Comparison of ENCODE assay signal across 33 mouse cellular contexts in the genomic region with DNA sequence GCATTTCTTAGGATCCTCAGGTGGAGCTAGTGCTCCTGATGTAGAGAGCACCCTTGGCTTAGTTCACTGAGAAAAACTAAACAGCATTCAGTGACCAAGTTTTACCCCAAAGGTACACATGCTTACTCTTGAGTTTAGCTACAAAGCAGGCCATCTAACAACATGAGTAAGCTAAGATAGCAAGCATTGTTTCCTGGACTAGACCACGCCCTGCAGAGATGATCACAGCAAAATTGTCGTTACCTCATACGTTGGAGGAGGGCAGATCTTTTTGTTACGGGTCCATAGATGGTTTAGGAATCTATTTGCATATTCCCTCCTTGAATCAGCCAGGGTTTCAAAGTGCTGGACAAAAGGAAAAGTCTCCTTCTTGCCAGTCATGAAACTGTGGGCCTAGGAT. TPM values are rescaled to one million over a fixed set of nuclear protein-coding genes. Genes with fewer than 3 reads are reported as not detected.
A peak's percentile ranks its signal among the peaks of the same experiment; 100 is the strongest.
DNase-seq lines count a peak whose midpoint lies in the region; ATAC-seq and TF ChIP-seq lines count a peak whose summit lies in the region.
"Had no signal": no experiment of that assay in that cellular context is flagged by ENCODE, and none has a peak within 500 bp of the region (broad histone marks: within the 10 kb centered on the region; RNA-seq: fewer than 3 reads in every experiment).

No protein-coding gene starts in this region.

- no peak overlapping the region for H3K27ac ChIP-seq in heart, embryonic 10.5 days
- H3K27ac ChIP-seq in MEL (ENCODE audit: control insufficient read depth, low read depth, low read length), result peak overlapping the region; percentile 88
- H3K27ac ChIP-seq in liver, embryonic 11.5 days (ENCODE audit: low read depth, low read length), result peak overlapping the region; percentile 28; the same call in 1 of the 2 replicates
- no peak overlapping the region for H3K27ac ChIP-seq in forebrain, embryonic 15.5 days (replicated peaks)
- H3K27ac ChIP-seq: hindbrain, embryonic 14.5 days; limb, embryonic 15.5 days; midbrain, embryonic 10.5 days had no signal

- TF ChIP-seq POLR2A in MEL (IDR thresholded peaks at IDR 0.05; ENCODE audit: control insufficient read depth in 1 of 2, insufficient read depth in 1 of 2, low read depth in 1 of 2, low read length in 2 of 2, poor library complexity in 1 of 2), result peak in 1 of 2 experiments; percentile 40; a peak in 1 of 4 replicates

- H3K4me2 ChIP-seq in liver, embryonic 11.5 days, result 0 out of 2 replicates have a peak overlapping the region, but pooled peaks have one; percentile 13
- H3K4me2 ChIP-seq in forebrain, embryonic 15.5 days (replicated peaks), result no peak overlapping the region
- H3K4me2 ChIP-seq: hindbrain, embryonic 14.5 days; limb, embryonic 15.5 days had no signal

- H3K9me3 ChIP-seq in heart, embryonic 10.5 days, result no peaks in the 10 kb centered on the region
- H3K9me3 ChIP-seq in MEL (replicated peaks; ENCODE audit: insufficient read depth, low read length), result no peaks in the 10 kb centered on the region
- H3K9me3 ChIP-seq in liver, embryonic 11.5 days (ENCODE audit: control insufficient read depth, low read length), result no peaks in the 10 kb centered on the region
- no peaks in the 10 kb centered on the region for H3K9me3 ChIP-seq in forebrain, embryonic 15.5 days
- H3K9me3 ChIP-seq: limb, embryonic 15.5 days; midbrain, embryonic 10.5 days had no signal

- 79% methylated on average over 4 of the region's 4 CpGs for WGBS in heart, embryonic 10.5 days
- WGBS in liver, embryonic 11.5 days, result 40% methylated on average over 4 of the region's 4 CpGs
- 83% methylated on average over 4 of the region's 4 CpGs for WGBS in forebrain, embryonic 15.5 days

- no peaks in the 10 kb centered on the region for H3K4me1 ChIP-seq in heart, embryonic 10.5 days
- peaks cover 4 to 8% of the 10 kb centered on the region in 2 experiments; a peak in 2 of 4 replicates for H3K4me1 ChIP-seq in MEL (ENCODE audit: control insufficient read depth in 1 of 2, insufficient read depth in 2 of 2, low read length in 2 of 2)
- H3K4me1 ChIP-seq in liver, embryonic 11.5 days (replicated peaks; ENCODE audit: control insufficient read depth, insufficient read depth, low read length), result peaks cover 7% of the 10 kb centered on the region
- no peaks in the 10 kb centered on the region for H3K4me1 ChIP-seq in forebrain, embryonic 15.5 days
- H3K4me1 ChIP-seq: limb, embryonic 15.5 days; midbrain, embryonic 10.5 days had no signal

- no peaks in the 10 kb centered on the region for H3K36me3 ChIP-seq in heart, embryonic 10.5 days
- peaks cover 0 to 14% of the 10 kb centered on the region in 2 experiments; a peak in 2 of 4 replicates for H3K36me3 ChIP-seq in MEL (ENCODE audit: control insufficient read depth in 1 of 2, insufficient read depth in 2 of 2, low read length in 2 of 2)
- H3K36me3 ChIP-seq in liver, embryonic 11.5 days (ENCODE audit: control insufficient read depth, insufficient read depth, low read length), result no peaks in the 10 kb centered on the region
- H3K36me3 ChIP-seq in forebrain, embryonic 15.5 days, result no peaks in the 10 kb centered on the region
- H3K36me3 ChIP-seq: limb, embryonic 15.5 days; midbrain, embryonic 10.5 days had no signal

- peak; percentile 38 to 45; a peak in 3 of 4 replicates for TF ChIP-seq EP300 in MEL (IDR thresholded peaks at IDR 0.05; ENCODE audit: low read depth in 1 of 2, low read length in 2 of 2)

- no peaks in the 10 kb centered on the region for H3K27me3 ChIP-seq in heart, embryonic 10.5 days (ENCODE audit: insufficient read depth, poor library complexity, severe bottlenecking)
- no peaks in the 10 kb centered on the region for H3K27me3 ChIP-seq in MEL (ENCODE audit: control insufficient read depth in 1 of 2, insufficient read depth in 2 of 2, low read length in 2 of 2)
- H3K27me3 ChIP-seq in liver, embryonic 11.5 days (replicated peaks; ENCODE audit: control insufficient read depth, insufficient read depth, low read length), result no peaks in the 10 kb centered on the region
- no peaks in the 10 kb centered on the region for H3K27me3 ChIP-seq in forebrain, embryonic 15.5 days
- H3K27me3 ChIP-seq: limb, embryonic 15.5 days had no signal

- ATAC-seq in liver, embryonic 11.5 days (replicated peaks; ENCODE audit: low FRiP score), result peak; percentile 91
- peak; percentile 83 for ATAC-seq in megakaryocyte progenitor cell, adult 5-6 weeks (replicated peaks; ENCODE audit: poor library complexity)
- no peak for ATAC-seq in forebrain, embryonic 15.5 days (replicated peaks)
- ATAC-seq in monocyte, adult 5-6 weeks (replicated peaks; ENCODE audit: insufficient number of reproducible peaks, low FRiP score, low TSS enrichment, poor library complexity, severe bottlenecking), result no peak
- ATAC-seq: forebrain, postnatal 0 days; inflammation-experienced regulatory T-cells, adult 6 months had no signal

- TF ChIP-seq RAD21 in MEL (IDR thresholded peaks at IDR 0.05; ENCODE audit: low read depth, low read length), result no peak

- H3K4me3 ChIP-seq in heart, embryonic 10.5 days, result no peak overlapping the region
- H3K4me3 ChIP-seq in MEL (ENCODE audit: control insufficient read depth in 1 of 2, insufficient read depth in 1 of 2, low read depth in 2 of 2, low read length in 2 of 2), result peak overlapping the region; percentile 62 to 71
- H3K4me3 ChIP-seq in liver, embryonic 11.5 days (ENCODE audit: low read depth, low read length), result no peak overlapping the region
- no peak overlapping the region for H3K4me3 ChIP-seq in forebrain, embryonic 15.5 days
- H3K4me3 ChIP-seq: limb, embryonic 15.5 days; midbrain, embryonic 10.5 days had no signal

- no peaks in the 10 kb centered on the region for H3K79me2 ChIP-seq in MEL (ENCODE audit: control insufficient read depth, insufficient read depth, low read length, poor library complexity)

- H3K9ac ChIP-seq in MEL (ENCODE audit: control insufficient read depth, low read depth, low read length, poor library complexity, severe bottlenecking), result peak overlapping the region; percentile 46
- no peak overlapping the region for H3K9ac ChIP-seq in liver, embryonic 11.5 days (ENCODE audit: low read depth, low read length)
- no peak overlapping the region for H3K9ac ChIP-seq in forebrain, embryonic 15.5 days (replicated peaks)
- H3K9ac ChIP-seq: forebrain, postnatal 0 days; hindbrain, embryonic 14.5 days; limb, embryonic 15.5 days had no signal

- DNase-seq in heart, embryonic 10.5 days (ENCODE audit: low spot score), result peak; percentile 74
- no peak for DNase-seq in heart, postnatal 4 days
- peak; percentile 89 for DNase-seq in MEL (ENCODE audit: low read depth, low spot score)
- no peak for DNase-seq in liver, embryonic 11.5 days (ENCODE audit: low spot score)
- DNase-seq: adrenal gland, adult 2 months; cerebellum, adult 2 months; cerebellum, postnatal 25 days; embryo, embryonic 11 days; forebrain, postnatal 0 days; gastrocnemius, postnatal 14 days; heart, postnatal 10 days; kidney, adult 18-20 months; kidney, postnatal 4 days; layer of hippocampus, adult 9-11 months; left cerebral cortex, postnatal 4 days; lung, postnatal 4 days; thymus, adult 18-20 months; thymus, postnatal 36 days had no signal

- no peak for TF ChIP-seq CTCF in MEL (IDR thresholded peaks at IDR 0.05 in 2 of 3, conservative IDR thresholded peaks at IDR 0.05 in 1 of 3; ENCODE audit: control insufficient read depth in 1 of 3, insufficient read depth in 1 of 3, low read depth in 2 of 3, low read length in 3 of 3, poor library complexity in 1 of 3, severe bottlenecking in 1 of 3)

TF ChIP-seq in MEL, 35 proteins besides CTCF, POLR2A, EP300 and RAD21 (continues in another document):
- TF ChIP-seq MYB (IDR thresholded peaks at IDR 0.05; ENCODE audit: low read depth, low read length) (no peak), E2F4 (IDR thresholded peaks at IDR 0.05; ENCODE audit: borderline replicate concordance, low read depth, low read length) (no peak), TAL1 (IDR thresholded peaks at IDR 0.05; ENCODE audit: low read length) (no peak), POLR2AphosphoS5 (IDR thresholded peaks at IDR 0.05; ENCODE audit: borderline replicate concordance, low read depth, low read length) (no peak), TCF12 (IDR thresholded peaks at IDR 0.05; ENCODE audit: low read depth, low read length) (no peak)

RNA-seq across cellular contexts. Expression of gene E330017A01Rik, which starts 1.1 kb away (rescaled TPM):
- polyA plus RNA-seq in heart, embryonic 10.5 days (2016; fragmentation: Nextera tagmentation; extraction: Ambion mirVana), result not detected in 2 replicates
- total RNA-seq in heart, postnatal 4 days (2021), result not detected
- 4.3 and 7.5 TPM in 2 replicates for total RNA-seq in MEL (2012; rRNA removed)
- 1 to 10 TPM in 1 of 2 experiments, not detected in 1; 8.2 TPM for polyA plus RNA-seq in MEL (2012; ENCODE audit: insufficient read depth in 1 of 2, insufficient read length in 2 of 2, low read depth in 1 of 2, low replicate concordance in 2 of 2, missing spikeins in 1 of 2)
- polyA plus RNA-seq in liver, embryonic 11.5 days (2014; fragmentation: Nextera tagmentation; extraction: Ambion mirVana), result not detected in 2 replicates
- total RNA-seq in megakaryocyte progenitor cell, adult 5-6 weeks (2015), result 0.22 TPM in 1 of 2 replicates, not detected in the other
- total RNA-seq in megakaryocyte progenitor cell, adult 5-6 weeks (2017), result not detected in 2 replicates
- polyA plus RNA-seq in forebrain, embryonic 15.5 days (2015; fragmentation: Nextera tagmentation; extraction: Ambion mirVana), result not detected in 2 replicates
- total RNA-seq in monocyte, adult 5-6 weeks (2017), result not detected in 3 replicates
- total RNA-seq: adrenal gland, adult 2 months; forebrain, postnatal 0 days; gastrocnemius, postnatal 14 days; heart, adult 8-10 months; heart, postnatal 10 days; left cerebral cortex, adult 18-20 months; left cerebral cortex, postnatal 4 days; neutrophil, adult 5-6 weeks had no signal
- polyA plus RNA-seq: adrenal gland, adult 2 months; cerebellum, adult 2 months; embryonic facial prominence, embryonic 14.5 days; forebrain, postnatal 0 days; hindbrain, embryonic 14.5 days; inflammation-experienced regulatory T-cells, adult 6 months; kidney, embryonic 16.5 days; limb, embryonic 15.5 days; lung, embryonic 16.5 days; midbrain, embryonic 10.5 days; small intestine, adult 2 months; stomach, embryonic 16.5 days had no signal

RNA-seq across cellular contexts. Expression of gene Gm813, which starts 20.7 kb away (rescaled TPM):
- polyA plus RNA-seq in heart, embryonic 10.5 days (2016; fragmentation: Nextera tagmentation; extraction: Ambion mirVana), result not detected in 2 replicates
- total RNA-seq in heart, postnatal 4 days (2021), result not detected
- not detected in 2 replicates for total RNA-seq in MEL (2012; rRNA removed)
- not detected for polyA plus RNA-seq in MEL (2012; ENCODE audit: insufficient read depth in 1 of 2, insufficient read length in 2 of 2, low read depth in 1 of 2, low replicate concordance in 2 of 2, missing spikeins in 1 of 2)
- polyA plus RNA-seq in liver, embryonic 11.5 days (2014; fragmentation: Nextera tagmentation; extraction: Ambion mirVana), result not detected in 2 replicates
- not detected in 2 replicates for total RNA-seq in megakaryocyte progenitor cell, adult 5-6 weeks (2015)
- total RNA-seq in megakaryocyte progenitor cell, adult 5-6 weeks (2017), result not detected in 2 replicates
- not detected in 2 replicates for polyA plus RNA-seq in forebrain, embryonic 15.5 days (2015; fragmentation: Nextera tagmentation; extraction: Ambion mirVana)
- total RNA-seq in monocyte, adult 5-6 weeks (2017), result not detected in 3 replicates
- total RNA-seq: adrenal gland, adult 2 months; forebrain, postnatal 0 days; gastrocnemius, postnatal 14 days; heart, adult 8-10 months; heart, postnatal 10 days; left cerebral cortex, adult 18-20 months; left cerebral cortex, postnatal 4 days; neutrophil, adult 5-6 weeks had no signal
- polyA plus RNA-seq: adrenal gland, adult 2 months; cerebellum, adult 2 months; embryonic facial prominence, embryonic 14.5 days; forebrain, postnatal 0 days; hindbrain, embryonic 14.5 days; inflammation-experienced regulatory T-cells, adult 6 months; kidney, embryonic 16.5 days; limb, embryonic 15.5 days; lung, embryonic 16.5 days; midbrain, embryonic 10.5 days; small intestine, adult 2 months; stomach, embryonic 16.5 days had no signal

RNA-seq across cellular contexts. Expression of gene Cpox, which starts 32.6 kb away (rescaled TPM):
- 63.5 and 89.9 TPM in 2 replicates for polyA plus RNA-seq in heart, embryonic 10.5 days (2016; fragmentation: Nextera tagmentation; extraction: Ambion mirVana)
- total RNA-seq in heart, postnatal 4 days (2021), result 10 to 100 TPM; 17.5 to 18.0 TPM
- 159 and 204 TPM in 2 replicates for total RNA-seq in MEL (2012; rRNA removed)
- 100 to 1,000 TPM; 110 to 421 TPM for polyA plus RNA-seq in MEL (2012; ENCODE audit: insufficient read depth in 1 of 2, insufficient read length in 2 of 2, low read depth in 1 of 2, low replicate concordance in 2 of 2, missing spikeins in 1 of 2)
- 388 and 389 TPM in 2 replicates for polyA plus RNA-seq in liver, embryonic 11.5 days (2014; fragmentation: Nextera tagmentation; extraction: Ambion mirVana)
- 68.8 and 73.1 TPM in 2 replicates for total RNA-seq in megakaryocyte progenitor cell, adult 5-6 weeks (2015)
- total RNA-seq in megakaryocyte progenitor cell, adult 5-6 weeks (2017), result 28.9 and 34.3 TPM in 2 replicates
- polyA plus RNA-seq in forebrain, embryonic 15.5 days (2015; fragmentation: Nextera tagmentation; extraction: Ambion mirVana), result 12.2 and 13.1 TPM in 2 replicates
- 7.1 to 14.9 TPM (median 10.7 TPM) in 3 replicates for total RNA-seq in monocyte, adult 5-6 weeks (2017)

Comparison
In these comparisons a context has a peak if more than half of its experiments do, and no peak if none do; other contexts are left out.
1. DNase-seq: peak in heart, embryonic 10.5 days (single experiment) and MEL (single experiment); none in heart, postnatal 4 days (single experiment) and liver, embryonic 11.5 days (single experiment).
2. H3K27ac ChIP-seq: peak in MEL (single experiment) and liver, embryonic 11.5 days (single experiment); none in heart, embryonic 10.5 days (single experiment) and forebrain, embryonic 15.5 days (single experiment).
3. H3K4me3 ChIP-seq: peak in MEL (2 of 2); none in heart, embryonic 10.5 days (single experiment), liver, embryonic 11.5 days (single experiment) and forebrain, embryonic 15.5 days (single experiment).
4. ATAC-seq: peak in liver, embryonic 11.5 days (single experiment) and megakaryocyte progenitor cell, adult 5-6 weeks (single experiment); none in forebrain, embryonic 15.5 days (single experiment) and monocyte, adult 5-6 weeks (single experiment).